Mouse (Mus musculus): Measurements from ENCODE around the gene Smo. TPM values are rescaled to one million over a fixed set of nuclear protein-coding genes. Genes with fewer than 3 reads are reported as not detected.

Smo gene
- polyA plus RNA-seq, 1 experiment from 2014 or later: 36.9 TPM

GRCm38 (mm10) chr6:29707902-29708301 lies 27.4 kb upstream of the Smo start:
- peaks cover 25% of the 10 kb centered on the region for H3K4me1 ChIP-seq
- peak overlapping the region; percentile 33; the same call in 1 of the 2 replicates for H3K27ac ChIP-seq
- DNase-seq (ENCODE audit: low spot score): no peak
- H3K9me3 ChIP-seq: no peaks in the 10 kb centered on the region
- 16% methylated on average over 2 of the region's 2 CpGs for WGBS
- no peaks in the 10 kb centered on the region for H3K36me3 ChIP-seq
- 0 out of 2 replicates have a peak, but pooled peaks cover 9% of the 10 kb centered on the region for H3K27me3 ChIP-seq (ENCODE audit: insufficient read depth, poor library complexity, severe bottlenecking)
- no peak overlapping the region for H3K4me3 ChIP-seq

GRCm38 (mm10) chr6:29711318-29711717 lies 24.0 kb upstream of the Smo start:
- no peak for DNase-seq (ENCODE audit: low spot score)
- H3K27me3 ChIP-seq (ENCODE audit: insufficient read depth, poor library complexity, severe bottlenecking): 0 out of 2 replicates have a peak, but pooled peaks cover 9% of the 10 kb centered on the region
- 66% methylated on average over 3 of the region's 3 CpGs for WGBS
- no peak overlapping the region for H3K4me3 ChIP-seq
- peaks cover 23% of the 10 kb centered on the region for H3K4me1 ChIP-seq
- H3K9me3 ChIP-seq: no peaks in the 10 kb centered on the region
- H3K36me3 ChIP-seq: no peaks in the 10 kb centered on the region
- no peak overlapping the region for H3K27ac ChIP-seq

- H3K4me1 ChIP-seq: peaks cover 19% of the 10 kb centered on the region
- no peak for DNase-seq (ENCODE audit: low spot score)
- 40% methylated on average over 3 of the region's 3 CpGs for WGBS
- H3K27ac ChIP-seq: no peak overlapping the region
- H3K36me3 ChIP-seq: no peaks in the 10 kb centered on the region
- H3K27me3 ChIP-seq (ENCODE audit: insufficient read depth, poor library complexity, severe bottlenecking): peaks cover 17% of the 10 kb centered on the region; the same call in 1 of the 2 replicates
- H3K4me3 ChIP-seq: no peak overlapping the region
- H3K9me3 ChIP-seq: no peaks in the 10 kb centered on the region
Observed at GRCm38 (mm10) chr6:29712011-29712584, 23.2 kb upstream of the Smo start.

GRCm38 (mm10) chr6:29716624-29717365 lies 18.5 kb upstream of the Smo start:
- 47% methylated on average over 10 of the region's 10 CpGs for WGBS
- peaks cover 19% of the 10 kb centered on the region for H3K4me1 ChIP-seq
- H3K9me3 ChIP-seq: no peaks in the 10 kb centered on the region
- H3K4me3 ChIP-seq: no peak overlapping the region
- H3K27ac ChIP-seq: no peak overlapping the region
- H3K36me3 ChIP-seq: no peaks in the 10 kb centered on the region
- peaks cover 28% of the 10 kb centered on the region for H3K27me3 ChIP-seq (ENCODE audit: insufficient read depth, poor library complexity, severe bottlenecking)
- no peak for DNase-seq (ENCODE audit: low spot score)

GRCm38 (mm10) chr6:29717541-29717940 lies 17.8 kb upstream of the Smo start:
- no peak for DNase-seq (ENCODE audit: low spot score)
- H3K4me3 ChIP-seq: 0 out of 2 replicates have a peak overlapping the region, but pooled peaks have one; percentile 60
- no peaks in the 10 kb centered on the region for H3K36me3 ChIP-seq
- peaks cover 19% of the 10 kb centered on the region for H3K4me1 ChIP-seq
- no peak overlapping the region for H3K27ac ChIP-seq
- H3K9me3 ChIP-seq: no peaks in the 10 kb centered on the region
- 49% methylated on average over 10 of the region's 10 CpGs for WGBS
- H3K27me3 ChIP-seq (ENCODE audit: insufficient read depth, poor library complexity, severe bottlenecking): peaks cover 32% of the 10 kb centered on the region

GRCm38 (mm10) chr6:29717952-29718521 lies 17.3 kb upstream of the Smo start:
- H3K9me3 ChIP-seq: no peaks in the 10 kb centered on the region
- no peak for DNase-seq (ENCODE audit: low spot score)
- peak overlapping the region; percentile 60 for H3K4me3 ChIP-seq
- H3K27me3 ChIP-seq (ENCODE audit: insufficient read depth, poor library complexity, severe bottlenecking): peaks cover 35% of the 10 kb centered on the region
- no peaks in the 10 kb centered on the region for H3K36me3 ChIP-seq
- peaks cover 19% of the 10 kb centered on the region for H3K4me1 ChIP-seq
- peak overlapping the region; percentile 82 for H3K27ac ChIP-seq
- 28% methylated on average over 14 of the region's 14 CpGs for WGBS

GRCm38 (mm10) chr6:29718894-29719329 lies 16.4 kb upstream of the Smo start:
- H3K27ac ChIP-seq: peak overlapping the region; percentile 82
- peaks cover 35% of the 10 kb centered on the region for H3K27me3 ChIP-seq (ENCODE audit: insufficient read depth, poor library complexity, severe bottlenecking)
- H3K4me1 ChIP-seq: peaks cover 19% of the 10 kb centered on the region
- DNase-seq (ENCODE audit: low spot score): no peak
- H3K4me3 ChIP-seq: peak overlapping the region; percentile 60
- no peaks in the 10 kb centered on the region for H3K9me3 ChIP-seq
- WGBS: 4% methylated on average over 15 of the region's 15 CpGs
- H3K36me3 ChIP-seq: no peaks in the 10 kb centered on the region

- no peak for DNase-seq (ENCODE audit: low spot score)
- Histone ChIP-seq H3K27ac (no peak overlapping the region), H3K4me1 (peaks cover 19% of the 10 kb centered on the region), H3K27me3 (ENCODE audit: insufficient read depth, poor library complexity, severe bottlenecking) (peaks cover 30% of the 10 kb centered on the region), H3K9me3 (no peaks in the 10 kb centered on the region), H3K36me3 (no peaks in the 10 kb centered on the region), H3K4me3 (no peak overlapping the region)
- WGBS: 69% methylated on average over 2 of the region's 2 CpGs
Observed at GRCm38 (mm10) chr6:29721890-29722289, 13.4 kb upstream of the Smo start.

GRCm38 (mm10) chr6:29726576-29727200 lies 8.6 kb upstream of the Smo start:
- no peaks in the 10 kb centered on the region for H3K36me3 ChIP-seq
- no peak overlapping the region for H3K27ac ChIP-seq
- H3K4me1 ChIP-seq: no peaks in the 10 kb centered on the region
- peaks cover 7% of the 10 kb centered on the region; the same call in 1 of the 2 replicates for H3K27me3 ChIP-seq (ENCODE audit: insufficient read depth, poor library complexity, severe bottlenecking)
- no peaks in the 10 kb centered on the region for H3K9me3 ChIP-seq
- WGBS: 77% methylated on average over 1 of the region's 1 CpGs
- DNase-seq (ENCODE audit: low spot score): no peak
- no peak overlapping the region for H3K4me3 ChIP-seq

GRCm38 (mm10) chr6:29728035-29728434 lies 7.3 kb upstream of the Smo start:
- Histone ChIP-seq H3K36me3 (no peaks in the 10 kb centered on the region), H3K4me3 (no peak overlapping the region), H3K9me3 (no peaks in the 10 kb centered on the region), H3K27ac (no peak overlapping the region), H3K4me1 (no peaks in the 10 kb centered on the region), H3K27me3 (ENCODE audit: insufficient read depth, poor library complexity, severe bottlenecking) (no peaks in the 10 kb centered on the region)
- WGBS: 77% methylated on average over 3 of the region's 3 CpGs
- no peak for DNase-seq (ENCODE audit: low spot score)

GRCm38 (mm10) chr6:29729491-29729890 lies 5.8 kb upstream of the Smo start:
- H3K27ac ChIP-seq: no peak overlapping the region
- peaks cover 3% of the 10 kb centered on the region; the same call in 1 of the 2 replicates for H3K4me1 ChIP-seq
- no peak overlapping the region for H3K4me3 ChIP-seq
- H3K36me3 ChIP-seq: no peaks in the 10 kb centered on the region
- DNase-seq (ENCODE audit: low spot score): no peak
- H3K9me3 ChIP-seq: no peaks in the 10 kb centered on the region
- WGBS: 70% methylated on average over 1 of the region's 1 CpGs
- H3K27me3 ChIP-seq (ENCODE audit: insufficient read depth, poor library complexity, severe bottlenecking): no peaks in the 10 kb centered on the region

- no peaks in the 10 kb centered on the region for H3K9me3 ChIP-seq
- peaks cover 28% of the 10 kb centered on the region for H3K4me1 ChIP-seq
- under 1% methylated on average over 72 of the region's 75 CpGs for WGBS
- H3K27me3 ChIP-seq (ENCODE audit: insufficient read depth, poor library complexity, severe bottlenecking): no peaks in the 10 kb centered on the region
- DNase-seq (ENCODE audit: low spot score): peak; percentile 89
- peak overlapping the region; percentile 99 for H3K27ac ChIP-seq
- H3K36me3 ChIP-seq: peaks cover 13% of the 10 kb centered on the region; the same call in 1 of the 2 replicates
- peak overlapping the region; percentile 93 for H3K4me3 ChIP-seq
Observed at GRCm38 (mm10) chr6:29735689-29736451, 567 bp downstream of the Smo start.
